Mouse (Mus musculus) thymus, adult 2 months (tissue): Measurements from ENCODE around the gene Rnf115.

Source experiments
- CTCF ChIP-seq: fragments of 200-500 bp; IDR thresholded peaks from 2 replicates; pipeline ENCODE4 v1.5.1; 2012; ENCODE audit warnings: mild to moderate bottlenecking, control low read depth, low read length, moderate library complexity, borderline replicate concordance; ENCODE audit not compliant: control insufficient read depth, poor library complexity, insufficient read depth; ENCODE audit errors: extremely low read depth
- POLR2A ChIP-seq: fragments of 200-500 bp; IDR thresholded peaks from 2 replicates; pipeline ENCODE4 v1.6.1; 2012; ENCODE audit warnings: mild to moderate bottlenecking, low read length, control low read depth, moderate library complexity; ENCODE audit not compliant: control insufficient read depth, poor library complexity, insufficient read depth; ENCODE audit errors: extremely low read depth

DNA sequence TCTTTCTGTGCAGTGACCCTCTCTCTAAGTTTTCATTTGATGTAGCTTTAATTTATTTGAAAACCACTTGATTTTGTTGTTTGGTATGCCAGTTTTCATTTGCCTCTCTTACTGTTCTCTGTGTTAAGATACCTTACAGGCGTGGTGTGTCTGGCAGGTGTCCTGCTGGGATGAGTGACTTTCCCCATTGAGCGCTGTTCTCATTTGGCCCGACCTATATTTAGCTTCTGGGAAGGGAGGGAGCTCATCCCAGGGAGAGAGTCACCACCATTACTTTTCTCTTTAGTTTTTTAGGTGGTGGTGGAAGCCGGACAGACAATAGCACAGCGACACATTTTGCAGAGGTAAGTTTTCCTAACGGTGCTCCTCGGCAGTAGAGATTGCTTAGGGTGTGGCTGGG lies 30.2 kb downstream of the Rnf115 start:
- no peak for TF ChIP-seq POLR2A
- no peak for TF ChIP-seq CTCF
